Mouse (Mus musculus) lung, postnatal 25 days (tissue): ENCODE results near the gene Rbm38.

Experiments used
- DNase-seq: peaks from one replicate; pipeline ENCODE4 v3.0.0; 2022; ENCODE audit warnings: low spot score

The Rbm38 gene

DNA sequence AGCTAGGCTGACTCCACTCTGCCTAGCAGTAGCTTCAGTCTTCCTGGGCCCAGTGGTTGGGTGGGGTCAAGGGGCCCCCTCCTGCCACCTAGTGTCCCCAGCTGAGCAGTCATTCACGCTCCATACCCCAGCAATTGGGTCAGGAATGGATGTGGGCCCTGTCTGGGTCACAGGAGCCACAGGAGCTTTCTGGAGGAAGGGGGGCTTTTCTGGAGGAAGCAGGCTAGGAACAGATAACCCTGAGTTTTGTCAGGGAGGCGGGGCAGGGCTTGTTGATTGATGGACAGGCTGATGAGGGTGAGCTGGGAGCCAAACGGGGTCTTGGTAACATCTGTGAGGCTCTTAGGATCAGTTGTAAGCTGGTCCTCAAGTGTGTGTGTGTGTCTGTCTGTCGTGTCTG, 16.3 kb downstream of the Rbm38 start:
- DNase-seq: no peak

DNA sequence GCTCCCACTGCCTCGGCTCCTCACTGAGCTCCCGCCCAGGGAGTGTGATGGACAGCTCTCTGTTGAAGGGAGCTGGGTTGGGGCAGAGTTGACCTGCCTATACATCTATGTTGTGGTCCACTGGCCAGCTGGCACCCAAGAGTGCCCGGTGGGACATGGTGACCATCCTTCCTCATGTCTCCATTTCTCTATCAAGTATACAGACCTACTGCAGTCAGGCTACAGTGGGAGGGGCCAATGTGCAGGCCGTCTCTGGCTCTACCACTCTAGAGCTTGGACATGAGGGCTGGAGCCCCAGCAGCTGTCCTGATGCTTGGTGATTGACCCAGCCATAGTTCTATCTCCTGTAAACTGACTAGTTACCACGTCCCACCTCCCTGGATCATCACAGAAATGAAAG, 17.0 kb downstream of the Rbm38 start:
- DNase-seq: no peak

DNA sequence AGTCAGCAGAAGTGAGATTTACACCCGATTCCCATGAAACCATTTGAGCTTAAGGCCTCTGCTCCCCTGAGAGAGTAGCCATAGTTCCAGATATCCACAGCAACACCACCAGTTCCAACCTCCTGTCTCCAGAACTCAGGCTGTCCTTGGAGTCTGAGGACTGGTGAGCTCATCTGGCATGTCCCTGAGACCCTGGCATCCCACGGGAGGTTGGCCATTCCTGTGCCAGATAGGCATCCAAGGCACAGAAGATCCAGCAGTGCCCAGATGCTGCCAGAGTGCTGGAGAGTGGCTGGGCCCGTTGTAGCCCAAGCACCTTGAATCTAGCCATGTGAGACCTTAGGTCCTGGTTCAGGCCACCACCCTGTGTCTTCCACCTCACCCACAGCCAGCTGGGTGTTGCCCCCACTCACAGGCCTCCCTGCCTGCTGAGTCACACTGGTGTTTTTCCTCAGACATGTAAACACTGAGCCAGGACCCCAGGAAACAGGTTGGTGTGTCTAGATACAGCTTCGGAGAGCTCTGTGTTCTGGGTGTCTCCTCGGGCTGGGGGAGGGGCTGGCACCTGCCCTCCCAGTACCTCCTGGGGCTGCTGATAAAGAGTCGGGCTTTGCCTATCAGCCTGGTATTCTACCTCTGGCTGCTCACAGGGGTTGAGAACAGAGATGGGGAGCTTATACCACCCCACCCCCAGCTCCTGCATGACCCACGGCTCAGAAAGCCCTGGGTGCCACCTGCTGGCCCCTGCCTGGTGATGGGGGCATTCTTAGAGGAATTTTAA, 17.7 kb downstream of the Rbm38 start:
- no peak for DNase-seq

DNA sequence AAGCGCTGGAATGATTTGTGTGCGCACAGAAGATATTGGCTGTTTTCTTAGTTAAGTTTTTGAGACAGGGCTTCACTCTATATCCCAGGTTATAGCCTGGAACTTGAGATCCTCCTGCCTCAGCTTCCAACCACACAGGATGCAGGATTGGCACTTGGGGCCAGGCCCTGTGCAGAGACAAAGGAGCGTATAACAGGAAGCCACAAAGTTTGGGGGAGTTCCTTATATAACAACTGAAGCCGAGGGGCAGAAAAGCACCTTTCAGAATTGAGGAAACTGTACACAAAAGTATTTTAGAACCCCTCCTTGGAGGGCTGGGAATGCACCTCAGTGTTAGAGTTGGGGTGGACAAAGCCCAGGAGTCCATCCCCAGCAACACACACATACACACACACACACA, 18.7 kb downstream of the Rbm38 start:
- no peak for DNase-seq

DNA sequence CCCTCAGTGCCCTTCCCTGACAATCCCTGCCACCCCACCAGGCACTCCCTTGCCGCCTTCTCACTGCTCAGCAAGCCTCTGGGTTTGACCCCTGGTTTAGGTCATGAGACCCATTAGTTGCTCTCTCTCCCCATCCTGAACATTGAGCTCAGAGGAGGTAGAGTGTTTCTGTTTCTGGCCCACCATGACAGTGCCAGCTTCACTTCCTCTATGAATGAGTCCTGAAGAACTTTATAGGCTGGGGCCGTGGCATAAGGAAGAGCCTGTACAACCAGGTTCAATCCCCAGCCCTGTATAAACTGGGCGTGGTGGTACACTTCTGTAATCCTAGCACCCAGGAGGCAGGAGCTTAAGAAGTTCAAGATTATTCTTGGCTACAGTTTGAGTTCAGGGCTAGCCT, 20.5 kb downstream of the Rbm38 start:
- no peak for DNase-seq

DNA sequence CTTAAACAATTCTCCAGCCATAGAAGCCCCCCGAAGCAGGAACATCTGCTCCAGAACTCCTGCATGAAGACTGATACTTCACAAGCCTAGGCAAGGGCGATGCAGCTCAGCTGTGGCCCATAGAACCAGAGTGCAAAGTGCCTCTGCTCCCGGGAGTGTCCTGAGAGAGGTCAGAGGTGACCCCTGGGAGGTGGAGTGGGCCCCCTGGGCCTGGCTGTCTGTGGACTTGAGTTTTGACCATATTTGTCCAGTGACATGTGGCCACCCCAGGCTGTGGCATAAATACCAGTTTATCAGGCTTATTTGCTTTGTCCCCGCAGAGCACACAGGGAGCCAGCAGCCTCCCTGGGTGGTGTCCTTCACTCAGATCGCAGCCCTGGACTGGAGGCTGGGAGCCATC, 20.9 kb downstream of the Rbm38 start:
- no peak for DNase-seq

DNA sequence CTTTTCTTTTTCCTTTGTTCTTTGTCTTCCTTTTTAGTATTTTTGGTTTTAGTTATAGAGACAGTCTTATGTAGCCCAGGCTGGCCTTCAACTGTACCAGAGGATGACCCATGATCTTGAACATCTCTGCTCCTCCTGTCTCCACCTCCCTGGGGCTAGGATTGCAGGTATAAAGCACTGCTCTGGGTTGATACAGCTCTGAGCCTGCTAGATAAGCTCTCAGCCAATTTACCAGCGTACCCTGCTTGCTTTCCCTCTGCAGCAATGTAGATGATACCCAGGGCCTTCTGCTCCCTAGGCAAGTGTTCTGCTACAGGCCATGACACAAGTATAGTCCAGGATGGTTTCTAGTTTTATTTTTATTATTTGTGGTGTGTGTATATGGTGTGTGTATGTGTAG, 21.6 kb downstream of the Rbm38 start:
- DNase-seq: no peak

DNA sequence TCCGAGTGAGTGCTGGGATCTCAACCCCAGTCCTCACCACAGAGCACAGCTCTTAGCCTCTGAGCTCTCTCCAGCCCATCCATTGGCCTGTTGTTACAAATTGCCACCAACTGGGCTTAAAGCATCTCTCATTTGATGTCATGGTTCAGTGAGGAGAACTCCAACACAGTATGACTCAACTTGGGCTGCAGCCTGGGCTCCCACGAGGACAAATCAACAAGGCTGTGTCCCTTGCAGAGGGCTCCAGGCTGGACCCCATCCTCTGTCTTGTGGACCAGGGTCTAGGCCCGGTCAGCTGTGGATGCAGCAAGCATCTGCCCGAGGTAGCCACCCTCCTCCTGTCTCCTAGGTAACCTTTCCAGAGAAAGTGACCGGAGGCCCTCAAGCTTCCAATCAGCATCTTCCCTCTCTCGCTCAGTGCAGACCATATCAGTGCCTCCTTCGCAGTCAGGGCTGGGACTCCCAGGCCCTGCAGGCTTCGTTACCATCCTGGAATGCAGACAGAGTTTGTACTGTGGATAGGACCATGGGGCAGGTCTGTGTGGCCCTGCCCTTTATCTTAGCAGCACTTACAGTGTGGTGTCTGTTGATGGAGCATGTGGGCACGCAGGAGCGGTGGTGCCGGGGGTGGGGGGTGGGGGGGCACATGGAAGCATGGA, 22.3 kb downstream of the Rbm38 start:
- no peak for DNase-seq

DNA sequence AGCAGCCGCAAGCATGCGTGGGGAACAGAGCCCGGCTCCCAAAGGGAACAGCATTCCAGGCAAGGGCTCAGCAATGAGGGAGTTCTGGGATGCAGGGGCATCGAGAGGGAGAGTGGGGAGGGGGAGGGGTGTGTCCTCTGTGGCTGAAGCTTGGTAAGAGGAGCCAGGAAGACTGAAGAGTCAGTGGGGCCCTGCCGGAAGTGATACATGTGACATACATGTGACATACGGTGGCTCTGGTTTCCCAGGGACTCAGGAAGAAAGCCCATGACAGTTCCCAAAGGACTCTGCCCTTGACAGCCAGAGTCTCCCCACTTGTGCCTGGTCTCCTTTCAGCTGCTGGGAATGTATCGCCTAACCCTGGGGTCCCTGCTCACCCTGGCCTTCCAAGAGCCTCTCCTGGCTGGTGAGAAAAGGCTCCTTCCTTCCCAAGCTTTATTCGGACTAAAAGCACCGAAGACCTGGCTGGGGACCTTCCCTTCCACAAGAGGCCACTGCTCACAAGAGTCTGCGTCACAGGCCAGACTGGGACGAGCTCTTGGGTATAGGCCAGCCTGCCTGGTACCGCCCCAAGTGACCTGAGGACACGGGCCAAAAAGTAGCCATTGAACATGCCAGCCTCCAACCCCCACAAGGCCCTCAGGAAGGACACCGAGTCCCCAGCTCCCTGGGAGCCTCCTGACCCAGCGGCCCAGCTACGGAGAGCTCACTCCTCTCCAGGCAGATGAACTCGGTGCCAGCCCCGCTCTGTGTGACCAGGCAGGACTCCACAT, 24.1 kb downstream of the Rbm38 start:
- DNase-seq: no peak

DNA sequence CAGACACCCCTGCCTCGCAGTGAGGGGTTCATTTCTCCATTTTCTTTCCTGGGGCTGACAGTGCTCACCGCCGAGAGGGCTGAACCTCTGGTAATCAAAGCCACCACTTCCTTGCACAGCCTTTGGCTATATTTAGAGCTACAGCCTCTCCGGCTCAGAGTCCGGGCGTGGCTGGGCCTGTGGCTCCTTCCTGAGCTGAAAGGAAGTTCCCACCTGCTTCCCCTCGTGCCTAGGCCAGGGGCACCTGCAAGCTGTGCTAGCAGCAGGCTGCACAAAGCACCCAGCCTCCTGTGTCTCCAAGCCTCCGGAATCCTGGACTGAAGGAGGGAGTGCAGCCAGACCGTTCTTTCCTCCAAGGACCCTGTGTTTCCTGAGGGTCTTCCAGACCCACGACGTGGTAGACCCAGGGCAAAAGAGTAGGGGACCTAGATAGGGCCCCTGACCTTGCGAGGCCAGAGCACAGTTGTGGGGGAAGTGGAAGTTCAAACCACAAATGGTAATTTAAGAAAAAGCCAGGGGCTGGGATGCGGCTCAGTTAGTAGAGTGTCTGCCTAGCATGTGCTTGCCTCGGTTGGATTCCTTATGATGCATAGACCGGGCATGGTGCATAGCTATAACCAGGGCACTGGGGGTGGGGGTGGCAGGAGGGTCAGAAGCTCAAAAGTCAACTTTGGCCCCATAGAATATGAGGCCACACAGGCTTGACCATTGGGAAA, 26.4 kb downstream of the Rbm38 start:
- peak; percentile 51 for DNase-seq

DNA sequence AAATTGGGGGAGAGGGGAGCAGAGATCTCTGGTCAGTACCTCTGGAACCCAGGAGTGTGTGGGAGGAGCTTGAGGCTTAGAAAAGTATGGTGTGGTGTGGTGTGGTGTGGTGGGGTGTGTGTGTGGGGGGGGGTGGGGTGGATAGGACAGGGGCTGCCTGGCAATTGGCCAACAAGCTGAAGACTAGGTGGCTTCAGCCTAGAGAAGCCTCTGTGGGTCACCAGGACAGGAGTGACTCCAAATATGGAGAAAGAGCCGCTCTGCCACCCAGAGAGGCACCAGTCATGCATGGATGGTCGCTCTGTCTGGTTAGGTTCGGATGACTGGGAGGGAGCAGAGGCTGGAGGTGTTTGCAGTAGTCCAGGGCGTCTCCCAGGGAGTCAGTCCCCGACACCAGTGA, 27.2 kb downstream of the Rbm38 start:
- DNase-seq: no peak

DNA sequence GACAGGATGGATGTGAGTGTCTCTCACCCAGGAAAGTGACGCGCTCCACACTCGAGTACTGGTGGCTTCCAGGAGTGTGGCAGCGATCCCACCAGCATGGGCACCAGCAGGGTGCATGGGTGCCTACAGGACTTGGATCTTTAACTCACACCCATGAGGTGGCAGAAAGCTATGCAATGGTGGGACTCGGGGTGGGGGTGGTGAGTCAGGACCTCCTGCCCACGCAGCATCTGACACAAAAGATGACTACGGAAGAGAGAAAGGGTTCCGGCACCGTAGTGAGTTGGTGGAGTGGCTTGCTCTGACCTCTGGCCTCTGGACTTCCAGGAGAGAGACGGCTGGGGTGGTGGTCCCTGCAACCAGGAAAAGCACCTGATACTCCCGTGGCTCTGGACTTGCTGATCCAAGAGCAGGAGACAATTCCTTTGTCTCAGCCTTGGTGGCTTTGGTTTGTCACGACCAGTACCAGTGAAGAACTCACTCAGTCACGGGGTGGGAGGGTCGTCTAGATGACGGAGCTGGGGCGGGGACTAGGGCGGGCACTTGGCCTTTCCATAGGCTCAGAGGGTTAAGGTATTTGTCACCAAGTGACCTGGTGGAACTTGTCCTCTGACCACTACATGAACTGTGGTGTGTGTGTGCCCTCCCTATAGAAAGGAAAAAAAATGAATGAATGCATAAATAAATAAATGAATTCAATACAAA, 27.9 kb downstream of the Rbm38 start:
- no peak for DNase-seq

DNA sequence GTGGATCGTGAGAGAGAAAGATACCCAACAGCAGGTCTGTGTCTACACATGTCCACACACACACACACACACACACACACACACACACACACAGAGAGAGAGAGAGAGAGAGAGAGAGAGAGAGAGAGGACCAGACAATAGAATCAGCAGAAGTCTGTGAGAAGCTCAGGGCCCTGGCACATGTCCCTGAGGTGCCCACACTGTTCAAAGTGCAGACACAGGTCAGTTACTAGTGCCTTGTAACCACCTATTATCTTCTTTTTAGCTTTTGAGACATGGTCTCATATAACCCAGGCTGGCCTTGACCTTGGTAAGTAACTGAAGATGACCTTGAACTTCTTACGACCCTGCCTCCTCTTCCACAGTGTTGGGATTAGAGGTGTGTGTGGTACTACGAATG, 28.9 kb downstream of the Rbm38 start:
- no peak for DNase-seq

DNA sequence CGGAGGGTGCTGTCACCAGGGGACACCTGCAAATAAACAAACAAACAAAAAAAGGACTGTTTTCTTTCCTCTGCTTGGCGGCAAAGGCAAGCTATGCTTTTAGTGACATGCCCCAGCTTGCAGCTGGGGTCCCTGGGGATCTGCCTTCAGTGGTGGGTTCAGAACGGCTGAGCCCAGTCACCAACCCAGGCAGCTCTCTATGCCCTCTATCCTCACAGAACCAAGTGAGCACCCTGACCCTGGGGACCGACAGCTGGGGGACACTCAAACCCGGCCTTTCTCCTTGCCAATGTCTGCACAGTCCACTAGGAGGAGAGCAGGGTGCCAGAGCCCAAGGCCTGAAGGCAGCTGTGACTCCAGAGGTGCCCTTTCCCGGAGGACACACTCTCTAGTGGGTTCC, 29.5 kb downstream of the Rbm38 start:
- DNase-seq: no peak

DNA sequence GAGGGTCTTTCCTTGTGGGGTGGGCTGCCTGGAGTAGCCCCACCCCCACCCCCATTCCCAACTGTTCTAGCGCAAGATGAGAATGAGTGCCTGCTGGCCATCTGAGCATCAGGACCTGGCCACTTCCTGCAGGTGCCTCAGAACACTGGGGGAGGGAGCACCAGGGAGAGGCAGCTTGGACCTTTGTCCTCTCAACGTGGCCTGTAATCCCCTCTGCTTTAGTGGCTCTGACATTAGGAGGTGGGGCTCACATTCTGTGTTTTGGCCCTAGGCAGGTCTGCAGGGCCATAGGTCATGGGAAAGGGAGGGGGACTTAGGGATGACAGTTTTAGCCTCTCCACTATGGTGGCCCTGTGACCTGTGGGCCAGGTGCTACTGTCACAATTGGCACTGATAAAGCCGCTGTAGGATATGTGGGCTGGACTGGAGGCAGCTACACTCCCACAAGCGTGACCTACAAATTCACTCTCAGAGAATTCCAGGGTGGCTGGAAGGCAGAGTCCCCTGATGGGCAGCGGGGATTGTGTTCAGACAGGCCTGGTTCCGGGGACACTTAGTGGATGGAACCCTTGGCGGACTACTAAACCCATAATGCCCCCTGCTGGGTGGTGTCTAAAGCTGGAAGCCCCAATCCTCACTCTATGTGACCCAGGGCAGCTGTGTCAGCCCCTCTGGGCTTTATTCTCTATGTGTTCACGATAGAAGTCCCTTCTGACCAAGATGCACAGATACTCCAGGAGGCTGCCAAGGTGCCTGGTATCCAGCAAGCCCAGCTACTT, 30.5 kb downstream of the Rbm38 start:
- DNase-seq: no peak

DNA sequence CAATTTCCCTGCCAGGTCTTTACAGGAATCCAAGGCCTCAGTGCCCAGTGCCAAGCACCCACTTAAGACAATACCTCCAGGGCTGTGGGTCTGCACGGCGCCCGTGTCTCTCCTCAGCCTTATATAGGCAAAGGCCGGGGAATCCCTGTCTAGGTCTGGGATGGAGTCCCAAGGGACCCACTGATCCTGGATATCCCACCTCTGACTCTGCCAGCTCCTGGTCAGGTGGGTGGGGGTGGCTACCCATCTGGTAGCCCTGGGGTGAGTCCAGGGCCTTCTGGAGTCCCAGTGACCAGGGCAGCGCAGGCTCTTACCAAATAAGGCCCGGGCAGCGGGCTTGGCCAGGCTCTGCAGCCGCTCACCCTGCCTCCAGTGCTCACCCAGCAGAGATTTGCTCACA, 32.6 kb downstream of the Rbm38 start:
- no peak for DNase-seq

DNA sequence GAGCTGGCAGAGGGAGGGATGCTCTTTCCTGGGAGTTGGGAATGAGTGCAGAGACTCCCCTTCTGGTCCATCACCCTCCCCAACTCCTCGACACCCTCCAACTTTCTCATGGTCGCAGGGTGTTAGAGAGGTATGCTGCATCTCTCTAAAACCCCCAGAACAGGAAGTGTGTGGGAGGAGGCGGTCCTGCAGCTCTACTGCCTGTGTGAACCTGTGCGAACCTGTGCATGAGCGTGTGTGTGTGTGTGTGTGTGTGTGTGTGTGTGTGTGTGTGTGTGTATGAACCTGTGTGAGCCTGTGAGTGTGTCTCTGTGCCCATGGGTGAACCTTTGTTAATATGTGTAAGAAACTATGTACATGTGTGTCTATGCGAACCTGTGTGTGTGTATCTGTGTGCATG, 33.5 kb downstream of the Rbm38 start:
- DNase-seq: peak; percentile 36

DNA sequence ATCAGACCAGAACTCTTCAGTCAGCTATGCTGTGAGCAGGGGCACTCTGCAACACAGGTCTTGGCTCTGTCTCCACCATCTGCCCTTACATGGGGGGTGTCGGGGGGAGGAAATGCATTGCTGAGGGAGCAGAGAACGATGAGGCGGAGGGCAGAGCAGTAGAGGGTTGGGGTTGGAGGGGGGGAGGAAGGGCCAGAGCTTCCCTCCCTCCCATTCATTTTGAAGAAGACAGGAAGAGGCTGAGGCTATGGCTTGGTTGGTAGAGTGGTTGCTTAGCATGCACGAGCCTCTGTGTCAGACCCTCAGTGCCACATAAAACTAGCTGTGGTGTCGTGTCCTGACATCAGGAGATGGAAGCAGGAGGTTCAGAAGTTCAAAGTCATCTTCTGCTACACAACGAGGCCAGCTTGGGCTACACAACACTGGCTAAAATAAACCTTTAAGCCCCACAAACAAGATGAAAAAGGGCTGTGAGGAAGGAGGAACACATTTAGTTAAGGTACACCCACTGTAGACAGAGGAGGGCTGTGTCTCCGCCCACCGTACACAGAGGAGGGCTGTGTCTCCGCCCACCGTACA, 36.1 kb downstream of the Rbm38 start:
- DNase-seq: no peak

DNA sequence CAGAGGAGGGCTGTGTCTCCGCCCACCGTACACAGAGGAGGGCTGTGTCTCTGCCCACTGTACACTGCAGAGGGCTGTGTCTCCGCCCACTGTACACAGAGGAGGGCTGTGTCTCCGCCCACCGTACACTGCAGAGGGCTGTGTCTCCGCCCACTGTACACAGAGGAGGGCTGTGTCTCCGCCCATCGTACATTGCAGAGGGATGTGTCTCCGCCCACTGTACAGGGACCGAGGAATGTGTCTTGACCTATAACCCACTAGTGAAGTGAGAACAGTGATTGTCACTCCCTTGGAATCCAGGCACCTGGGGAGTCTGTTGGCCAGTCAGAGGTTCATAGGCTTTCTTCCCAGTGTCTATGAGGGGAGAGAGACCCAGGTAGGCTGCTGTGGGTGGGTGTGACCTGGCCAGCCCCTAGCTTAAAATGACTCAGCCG, 36.6 kb downstream of the Rbm38 start:
- no peak for DNase-seq

DNA sequence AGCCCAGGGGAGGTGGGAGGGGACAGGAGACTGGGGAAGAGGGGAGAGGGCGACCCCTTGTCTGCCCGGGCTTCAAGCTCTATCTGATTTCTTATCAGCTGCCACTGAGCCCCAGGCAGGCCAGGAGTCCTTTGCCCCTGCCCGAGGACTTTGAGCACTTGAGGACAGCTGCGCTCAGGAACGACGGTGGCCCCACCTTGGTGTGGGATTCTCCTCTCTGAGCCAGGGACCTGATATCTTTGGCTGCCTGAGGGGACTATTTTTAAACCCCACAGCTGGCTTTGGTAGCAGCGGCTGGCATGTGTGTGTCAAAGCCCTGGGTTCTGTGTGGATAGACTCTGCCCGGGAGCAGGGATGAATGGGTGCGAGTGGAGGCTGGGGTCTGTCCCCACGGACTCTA, 37.3 kb downstream of the Rbm38 start:
- no peak for DNase-seq

DNA sequence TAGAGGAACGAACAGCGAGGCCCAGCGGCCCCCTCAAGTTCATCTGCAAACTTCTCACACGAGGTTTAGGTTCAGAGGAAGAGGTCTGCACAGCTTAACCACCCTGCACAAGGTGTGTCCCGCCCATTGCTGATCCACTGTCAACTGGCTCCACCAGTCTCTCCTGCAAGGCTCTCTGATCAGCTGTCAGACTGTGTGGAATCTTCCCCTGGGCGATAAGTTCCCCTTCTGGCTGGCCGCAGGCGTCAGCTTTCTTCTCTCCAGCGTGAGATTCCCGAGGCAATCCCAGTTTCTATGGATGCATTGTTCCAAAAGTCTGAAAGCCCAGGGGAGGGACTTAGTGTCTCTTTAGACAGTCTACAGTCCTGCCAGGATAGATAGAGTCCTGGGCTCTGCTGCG, 38.0 kb downstream of the Rbm38 start:
- no peak for DNase-seq
